14 mouse cellular contexts compared by ENCODE assay signal in the genomic region with DNA sequence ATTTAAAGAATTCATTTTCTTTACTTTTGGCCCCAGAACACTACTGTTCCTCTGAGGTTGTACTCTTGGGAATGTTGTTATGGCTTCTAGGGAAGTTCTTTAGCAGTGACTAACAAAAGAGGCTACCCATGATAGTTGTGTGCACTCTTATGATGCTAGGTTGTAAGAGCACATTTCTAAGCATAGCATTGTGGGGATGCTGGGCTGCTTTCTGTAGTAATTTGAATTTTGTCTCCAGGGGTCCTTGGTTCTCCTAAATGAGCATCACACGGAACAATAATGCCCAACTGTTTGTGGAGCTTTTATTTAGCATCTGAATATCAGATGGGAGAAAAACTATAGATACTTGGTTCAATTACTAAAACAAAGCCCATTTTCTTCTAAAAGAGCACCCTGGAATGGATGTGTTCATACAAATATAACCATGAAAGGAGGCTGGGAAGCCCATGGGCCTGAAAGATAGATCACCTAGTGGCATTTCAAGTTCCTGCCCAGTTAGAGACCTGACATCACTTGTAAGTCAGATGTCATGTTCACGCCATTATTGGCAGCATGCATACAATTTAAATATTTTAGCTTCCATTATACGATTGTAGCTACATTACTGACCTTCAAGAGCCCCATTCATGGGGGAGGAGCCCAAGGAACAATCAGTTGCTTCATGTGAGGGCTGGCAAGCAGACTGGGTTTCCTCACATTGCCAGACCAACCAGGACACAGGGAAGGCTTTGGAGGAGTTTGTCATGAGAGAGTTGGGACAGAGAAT. TPM values are rescaled to one million over a fixed set of nuclear protein-coding genes. Genes with fewer than 3 reads are reported as not detected.
A peak's percentile ranks its signal among the peaks of the same experiment; 100 is the strongest.
DNase-seq lines count a peak whose midpoint lies in the region; ATAC-seq and TF ChIP-seq lines count a peak whose summit lies in the region.
"Had no signal": no experiment of that assay in that cellular context is flagged by ENCODE, and none has a peak within 500 bp of the region (broad histone marks: within the 10 kb centered on the region; RNA-seq: fewer than 3 reads in every experiment).

No protein-coding gene starts in this region.

- no peak overlapping the region for H3K4me2 ChIP-seq in lung, embryonic 14.5 days
- H3K4me2 ChIP-seq in midbrain, embryonic 14.5 days (ENCODE audit: low read length): no peak overlapping the region
- H3K4me2 ChIP-seq: stomach, embryonic 15.5 days had no signal

- peak; percentile 52 for DNase-seq in lung, embryonic 14.5 days
- DNase-seq in lung, adult 2 months: no peak
- DNase-seq in embryo, embryonic 11 days: peak; percentile 75
- peak; percentile 76 for DNase-seq in hindbrain, embryonic 10.5 days (ENCODE audit: low spot score)
- DNase-seq in midbrain, embryonic 14.5 days: peak; percentile 76
- DNase-seq in thymus, postnatal 36 days: no peak
- no peak for DNase-seq in kidney, adult 18-20 months
- DNase-seq in T-cell, adult 2 months (ENCODE audit: low spot score): no peak
- DNase-seq: cerebellum, postnatal 36 days; kidney, adult 9 months; layer of hippocampus, postnatal 36 days; right cerebral cortex, adult 18-20 months had no signal

- H3K27ac ChIP-seq in lung, embryonic 14.5 days (ENCODE audit: low read depth): no peak overlapping the region
- H3K27ac ChIP-seq in hindbrain, embryonic 10.5 days: peak overlapping the region; percentile 85
- peak overlapping the region; percentile 43 for H3K27ac ChIP-seq in midbrain, embryonic 14.5 days (replicated peaks; ENCODE audit: low read depth, low read length)
- H3K27ac ChIP-seq: stomach, embryonic 15.5 days had no signal

- no peak for TF ChIP-seq POLR2A in lung, adult 2 months (IDR thresholded peaks at IDR 0.05; ENCODE audit: borderline replicate concordance, extremely low read depth, low read depth, low read length)

- H3K27me3 ChIP-seq in lung, embryonic 14.5 days (ENCODE audit: insufficient read depth, low read length): no peaks in the 10 kb centered on the region
- H3K27me3 ChIP-seq in hindbrain, embryonic 10.5 days (ENCODE audit: insufficient read depth, poor library complexity, severe bottlenecking): 0 out of 2 replicates have a peak, but pooled peaks cover 5% of the 10 kb centered on the region
- H3K27me3 ChIP-seq in midbrain, embryonic 14.5 days (ENCODE audit: control insufficient read depth, insufficient read depth, low read length): no peaks in the 10 kb centered on the region
- H3K27me3 ChIP-seq: stomach, embryonic 15.5 days had no signal

- no peak overlapping the region for H3K9ac ChIP-seq in lung, embryonic 14.5 days
- no peak overlapping the region for H3K9ac ChIP-seq in midbrain, embryonic 14.5 days (replicated peaks; ENCODE audit: low read length)
- H3K9ac ChIP-seq: stomach, embryonic 15.5 days had no signal

- H3K4me1 ChIP-seq in lung, embryonic 14.5 days (ENCODE audit: insufficient read depth): 0 out of 2 replicates have a peak, but pooled peaks cover 2% of the 10 kb centered on the region
- H3K4me1 ChIP-seq in lung, adult 2 months (ENCODE audit: control insufficient read depth, insufficient read depth, low read length): peaks cover 13% of the 10 kb centered on the region
- H3K4me1 ChIP-seq in hindbrain, embryonic 10.5 days (replicated peaks): peaks cover 66% of the 10 kb centered on the region
- peaks cover 14% of the 10 kb centered on the region; the same call in 1 of the 2 replicates for H3K4me1 ChIP-seq in midbrain, embryonic 14.5 days (ENCODE audit: control insufficient read depth, insufficient read depth, low read length)

- peaks cover 12% of the 10 kb centered on the region for H3K36me3 ChIP-seq in lung, embryonic 14.5 days (ENCODE audit: insufficient read depth)
- peaks cover 25% of the 10 kb centered on the region for H3K36me3 ChIP-seq in hindbrain, embryonic 10.5 days
- H3K36me3 ChIP-seq in midbrain, embryonic 14.5 days (ENCODE audit: control insufficient read depth, insufficient read depth, low read length): no peaks in the 10 kb centered on the region
- H3K36me3 ChIP-seq: stomach, embryonic 15.5 days had no signal

- H3K4me3 ChIP-seq in lung, embryonic 14.5 days (ENCODE audit: low read depth, low read length): no peak overlapping the region
- H3K4me3 ChIP-seq in lung, adult 2 months (replicated peaks; ENCODE audit: extremely low read depth, low read depth, low read length): no peak overlapping the region
- no peak overlapping the region for H3K4me3 ChIP-seq in hindbrain, embryonic 10.5 days
- no peak overlapping the region for H3K4me3 ChIP-seq in midbrain, embryonic 14.5 days (replicated peaks; ENCODE audit: low read depth, low read length)
- H3K4me3 ChIP-seq: stomach, embryonic 15.5 days had no signal

- TF ChIP-seq CTCF in lung, embryonic 14.5 days (IDR thresholded peaks at IDR 0.05; ENCODE audit: low read depth): no peak
- no peak for TF ChIP-seq CTCF in lung, adult 2 months (IDR thresholded peaks at IDR 0.05; ENCODE audit: insufficient read depth, low read length)

- H3K9me3 ChIP-seq in lung, embryonic 14.5 days (ENCODE audit: low read depth, low read length): no peaks in the 10 kb centered on the region
- peaks cover 4% of the 10 kb centered on the region; the same call in 1 of the 2 replicates for H3K9me3 ChIP-seq in hindbrain, embryonic 10.5 days
- no peaks in the 10 kb centered on the region for H3K9me3 ChIP-seq in midbrain, embryonic 14.5 days (ENCODE audit: control insufficient read depth, low read length)
- H3K9me3 ChIP-seq: stomach, embryonic 15.5 days had no signal

- 50% methylated on average over 3 of the region's 3 CpGs for WGBS in lung, embryonic 14.5 days
- WGBS in lung, adult 2 months: 56% methylated on average over 3 of the region's 3 CpGs
- WGBS in hindbrain, embryonic 10.5 days: 24% methylated on average over 3 of the region's 3 CpGs
- WGBS in midbrain, embryonic 14.5 days: 8% methylated on average over 3 of the region's 3 CpGs

- ATAC-seq in lung, embryonic 14.5 days (ENCODE audit: insufficient read depth): 0 out of 2 replicates have a peak, but pooled peaks have one; percentile 16
- ATAC-seq in midbrain, embryonic 14.5 days (ENCODE audit: low FRiP score, low TSS enrichment): peak; percentile 80
- ATAC-seq: Patski had no signal

RNA-seq across cellular contexts. Expression of a gene that starts 6.5 kb away (rescaled TPM):
- polyA plus RNA-seq in lung, embryonic 14.5 days (2014; fragmentation: Nextera tagmentation; extraction: Ambion mirVana): 10.3 and 10.9 TPM in 2 replicates
- 163 and 178 TPM in 2 replicates for polyA plus RNA-seq in lung, adult 2 months (2012; rRNA removed)
- polyA plus RNA-seq in hindbrain, embryonic 10.5 days (2016; fragmentation: Nextera tagmentation; extraction: Ambion mirVana): 18.5 and 19.0 TPM in 2 replicates
- polyA plus RNA-seq in midbrain, embryonic 14.5 days (2014; fragmentation: Nextera tagmentation; extraction: Ambion mirVana): 10.2 and 12.3 TPM in 2 replicates

Comparison
In these comparisons a context has a peak if more than half of its experiments do, and no peak if none do; other contexts are left out.
1. DNase-seq: peak in lung, embryonic 14.5 days (single experiment), embryo, embryonic 11 days (single experiment), hindbrain, embryonic 10.5 days (single experiment) and midbrain, embryonic 14.5 days (single experiment); none in lung, adult 2 months (single experiment), thymus, postnatal 36 days (0 of 2), kidney, adult 18-20 months (single experiment) and T-cell, adult 2 months (single experiment).